Mouse (Mus musculus): ENCODE measurements around the gene Mapk8. TPM values are rescaled to one million over a fixed set of nuclear protein-coding genes. Genes with fewer than 3 reads are reported as not detected.

The Mapk8 gene
- total and polyA plus RNA-seq, 2 experiments = 12.1 to 26.9 TPM

GRCm38 (mm10) chr14:33398065-33398860 is 48.7 kb downstream of the Mapk8 start:
- Histone ChIP-seq H3K79me2 (ENCODE audit: control insufficient read depth, insufficient read depth, low read length) (peaks cover 2% of the 10 kb centered on the region; the same call in 1 of the 2 replicates), H3K36me3 (ENCODE audit: control insufficient read depth, insufficient read depth, low read length) (peaks cover 8% of the 10 kb centered on the region; the same call in 1 of the 2 replicates), H3K4me3 (ENCODE audit: insufficient read depth, low read depth, low read length) (no peak overlapping the region), H3K9ac (ENCODE audit: low read depth, low read length) (no peak overlapping the region), H3K27me3 (ENCODE audit: control insufficient read depth, insufficient read depth, low read length) (no peaks in the 10 kb centered on the region), H3K4me1 (ENCODE audit: control insufficient read depth, insufficient read depth, low read length) (no peaks in the 10 kb centered on the region; the same call in 1 of the 2 replicates), H3K27ac (replicated peaks; ENCODE audit: insufficient read depth, low read depth, low read length) (no peak overlapping the region)
- DNase-seq (ENCODE audit: extremely low read depth, low read depth, low spot score) = peak; percentile 17
- WGBS = 84% methylated on average over 5 of the region's 5 CpGs
- no peak for TF ChIP-seq POLR2A (IDR thresholded peaks at IDR 0.05; ENCODE audit: extremely low read depth, insufficient read depth, low read length)
- no peak for TF ChIP-seq CTCF (IDR thresholded peaks at IDR 0.05; ENCODE audit: low read depth, low read length)

- 66% methylated on average over 6 of the region's 6 CpGs for WGBS
Observed at GRCm38 (mm10) chr14:33380830-33381457, 66.0 kb downstream of the Mapk8 start.

GRCm38 (mm10) chr14:33378723-33379122 is 68.2 kb downstream of the Mapk8 start:
- no peak for TF ChIP-seq POLR2A (IDR thresholded peaks at IDR 0.05; ENCODE audit: extremely low read depth, insufficient read depth, low read length)
- Histone ChIP-seq H3K4me1 (ENCODE audit: control insufficient read depth, insufficient read depth, low read length) (peaks cover 3% of the 10 kb centered on the region), H3K4me3 (ENCODE audit: insufficient read depth, low read depth, low read length) (no peak overlapping the region), H3K27ac (replicated peaks; ENCODE audit: insufficient read depth, low read depth, low read length) (no peak overlapping the region), H3K79me2 (ENCODE audit: control insufficient read depth, insufficient read depth, low read length) (no peaks in the 10 kb centered on the region), H3K27me3 (ENCODE audit: control insufficient read depth, insufficient read depth, low read length) (no peaks in the 10 kb centered on the region), H3K36me3 (ENCODE audit: control insufficient read depth, insufficient read depth, low read length) (peaks cover 7% of the 10 kb centered on the region), H3K9ac (ENCODE audit: low read depth, low read length) (no peak overlapping the region)
- WGBS = 90% methylated on average over 5 of the region's 5 CpGs
- DNase-seq (ENCODE audit: extremely low read depth, low read depth, low spot score) = no peak

More at GRCm38 (mm10) chr14:33380830-33381457, 66.0 kb downstream of the Mapk8 start:
- no peak overlapping the region for H3K9ac ChIP-seq (ENCODE audit: low read depth, low read length)
- no peaks in the 10 kb centered on the region for H3K27me3 ChIP-seq (ENCODE audit: control insufficient read depth, insufficient read depth, low read length)
- no peak for TF ChIP-seq POLR2A (IDR thresholded peaks at IDR 0.05; ENCODE audit: extremely low read depth, insufficient read depth, low read length)
- TF ChIP-seq CTCF (IDR thresholded peaks at IDR 0.05; ENCODE audit: low read depth, low read length) = no peak
- H3K27ac ChIP-seq (replicated peaks; ENCODE audit: insufficient read depth, low read depth, low read length) = no peak overlapping the region
- no peak for DNase-seq (ENCODE audit: extremely low read depth, low read depth, low spot score)
- no peak overlapping the region for H3K4me3 ChIP-seq (ENCODE audit: insufficient read depth, low read depth, low read length)
- peaks cover 10% of the 10 kb centered on the region for H3K36me3 ChIP-seq (ENCODE audit: control insufficient read depth, insufficient read depth, low read length)
- no peaks in the 10 kb centered on the region for H3K79me2 ChIP-seq (ENCODE audit: control insufficient read depth, insufficient read depth, low read length)
- H3K4me1 ChIP-seq (ENCODE audit: control insufficient read depth, insufficient read depth, low read length) = no peaks in the 10 kb centered on the region

- Histone ChIP-seq H3K27ac (replicated peaks; ENCODE audit: insufficient read depth, low read depth, low read length) (peak overlapping the region; percentile 32; the same call in 1 of the 2 replicates), H3K4me1 (ENCODE audit: control insufficient read depth, insufficient read depth, low read length) (peaks cover 3% of the 10 kb centered on the region), H3K4me3 (ENCODE audit: insufficient read depth, low read depth, low read length) (no peak overlapping the region), H3K36me3 (ENCODE audit: control insufficient read depth, insufficient read depth, low read length) (peaks cover under 1% of the 10 kb centered on the region; the same call in 1 of the 2 replicates), H3K79me2 (ENCODE audit: control insufficient read depth, insufficient read depth, low read length) (no peaks in the 10 kb centered on the region), H3K27me3 (ENCODE audit: control insufficient read depth, insufficient read depth, low read length) (no peaks in the 10 kb centered on the region), H3K9ac (ENCODE audit: low read depth, low read length) (no peak overlapping the region)
- TF ChIP-seq POLR2A (IDR thresholded peaks at IDR 0.05; ENCODE audit: extremely low read depth, insufficient read depth, low read length) (no peak), CTCF (IDR thresholded peaks at IDR 0.05; ENCODE audit: low read depth, low read length) (no peak)
- peak; percentile 79 for DNase-seq (ENCODE audit: extremely low read depth, low read depth, low spot score)
- 23% methylated on average over 3 of the region's 3 CpGs for WGBS
Observed at GRCm38 (mm10) chr14:33377211-33377610, 69.7 kb downstream of the Mapk8 start.

GRCm38 (mm10) chr14:33374089-33374488 is 72.9 kb downstream of the Mapk8 start:
- peak; percentile 79 for DNase-seq (ENCODE audit: extremely low read depth, low read depth, low spot score)
- H3K4me1 ChIP-seq (ENCODE audit: control insufficient read depth, insufficient read depth, low read length) = peaks cover 3% of the 10 kb centered on the region
- no peak overlapping the region for H3K4me3 ChIP-seq (ENCODE audit: insufficient read depth, low read depth, low read length)
- H3K9ac ChIP-seq (ENCODE audit: low read depth, low read length) = no peak overlapping the region
- no peaks in the 10 kb centered on the region for H3K36me3 ChIP-seq (ENCODE audit: control insufficient read depth, insufficient read depth, low read length)
- TF ChIP-seq CTCF (IDR thresholded peaks at IDR 0.05; ENCODE audit: low read depth, low read length) (no peak), POLR2A (IDR thresholded peaks at IDR 0.05; ENCODE audit: extremely low read depth, insufficient read depth, low read length) (no peak)
- H3K27ac ChIP-seq (replicated peaks; ENCODE audit: insufficient read depth, low read depth, low read length) = peak overlapping the region; percentile 36; the same call in 1 of the 2 replicates
- WGBS = 25% methylated on average over 1 of the region's 1 CpGs
- no peaks in the 10 kb centered on the region for H3K79me2 ChIP-seq (ENCODE audit: control insufficient read depth, insufficient read depth, low read length)
- no peaks in the 10 kb centered on the region for H3K27me3 ChIP-seq (ENCODE audit: control insufficient read depth, insufficient read depth, low read length)
